Mouse (Mus musculus) bone marrow macrophage, adult 2 months (primary cell): ENCODE data around the gene Col9a1.

Experiments
- CTCF ChIP-seq: IDR thresholded peaks from 2 replicates; pipeline ENCODE4 v1.5.1; 2012; ENCODE audit warnings: low read depth, mild to moderate bottlenecking, low read length, moderate library complexity
- POLR2A ChIP-seq: IDR thresholded peaks from 2 replicates; pipeline ENCODE4 v1.6.1; 2012; ENCODE audit warnings: mild to moderate bottlenecking, low read depth, low read length, borderline replicate concordance

DNA sequence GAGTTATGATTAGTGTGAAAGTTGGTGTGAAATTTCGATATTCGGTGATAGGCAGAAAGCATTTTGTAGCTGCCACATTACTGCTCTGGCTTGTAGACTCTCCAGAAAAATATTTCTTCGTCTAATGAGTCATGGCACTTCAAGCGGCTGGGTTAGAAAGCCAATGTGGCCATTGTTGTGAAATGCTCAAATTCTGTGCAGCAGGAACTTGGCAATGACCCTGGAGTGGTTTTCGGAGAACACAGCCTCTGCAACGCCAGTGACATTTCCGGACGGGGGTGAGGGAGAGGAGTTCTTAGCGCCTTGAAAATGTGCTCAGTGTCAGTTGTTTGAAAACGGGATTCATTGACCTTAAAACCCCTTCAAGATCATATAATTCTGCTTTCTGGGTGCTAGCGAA is 9.6 kb downstream of the Col9a1 start:
- TF ChIP-seq POLR2A (no peak), CTCF (no peak)
